Mouse (Mus musculus): Measurements from ENCODE around the gene Syde2. TPM values are rescaled to one million over a fixed set of nuclear protein-coding genes. Genes with fewer than 3 reads are reported as not detected.

Gene Syde2
- polyA plus RNA-seq, 2 experiments = 0.69 to 0.79 TPM

- 8% methylated on average over 5 of the region's 5 CpGs for WGBS (ENCODE audit: insufficient replicate concordance)
- Histone ChIP-seq H3K27me3 (ENCODE audit: control insufficient read depth, insufficient read depth, low read length) (no peaks in the 10 kb centered on the region), H3K9me3 (ENCODE audit: control insufficient read depth, low read length) (no peaks in the 10 kb centered on the region), H3K4me3 (ENCODE audit: insufficient read depth in 1 of 2, low read depth in 2 of 2, low read length in 2 of 2) (no peak overlapping the region), H3K36me3 (replicated peaks; ENCODE audit: control insufficient read depth, insufficient read depth, low read depth) (no peaks in the 10 kb centered on the region), H3K4me2 (ENCODE audit: low read depth) (no peak overlapping the region), H3K9ac (replicated peaks) (no peak overlapping the region), H3K4me1 (replicated peaks; ENCODE audit: control insufficient read depth in 2 of 2, insufficient read depth in 2 of 2, low read length in 1 of 2) (peaks cover 0 to 15% of the 10 kb centered on the region in 2 experiments; a peak in 2 of 4 replicates), H3K27ac (no peak overlapping the region)
- no peak for DNase-seq (ENCODE audit: low read depth in 3 of 3, low spot score in 3 of 3)
- ATAC-seq (ENCODE audit: insufficient read depth) = no peak
- TF ChIP-seq CTCF (IDR thresholded peaks at IDR 0.05; ENCODE audit: low read depth) (no peak), EP300 (IDR thresholded peaks at IDR 0.05; ENCODE audit: low read depth) (no peak)
These were observed 42.7 kb downstream of the Syde2 start for GRCm38 (mm10) chr3:146030255-146030836.

GRCm38 (mm10) chr3:146032976-146033375 is 45.3 kb downstream of the Syde2 start:
- Histone ChIP-seq H3K4me1 (replicated peaks; ENCODE audit: control insufficient read depth in 2 of 2, insufficient read depth in 2 of 2, low read length in 1 of 2) (peaks cover 0 to 11% of the 10 kb centered on the region in 2 experiments; a peak in 2 of 4 replicates), H3K27ac (no peak overlapping the region), H3K4me2 (ENCODE audit: low read depth) (no peak overlapping the region), H3K9ac (replicated peaks) (no peak overlapping the region), H3K4me3 (ENCODE audit: insufficient read depth in 1 of 2, low read depth in 2 of 2, low read length in 2 of 2) (no peak overlapping the region), H3K36me3 (replicated peaks; ENCODE audit: control insufficient read depth, insufficient read depth, low read depth) (no peaks in the 10 kb centered on the region), H3K9me3 (ENCODE audit: control insufficient read depth, low read length) (no peaks in the 10 kb centered on the region), H3K27me3 (ENCODE audit: control insufficient read depth, insufficient read depth, low read length) (no peaks in the 10 kb centered on the region)
- no peak for ATAC-seq (ENCODE audit: insufficient read depth)
- TF ChIP-seq CTCF (IDR thresholded peaks at IDR 0.05; ENCODE audit: low read depth) = no peak
- no peak for TF ChIP-seq EP300 (IDR thresholded peaks at IDR 0.05; ENCODE audit: low read depth)
- DNase-seq (ENCODE audit: low read depth in 3 of 3, low spot score in 3 of 3) = no peak
- WGBS (ENCODE audit: insufficient replicate concordance) = 68% methylated on average over 5 of the region's 5 CpGs

GRCm38 (mm10) chr3:146037906-146038305 is 50.2 kb downstream of the Syde2 start:
- WGBS (ENCODE audit: insufficient replicate concordance) = 59% methylated on average over 15 of the region's 15 CpGs
- TF ChIP-seq EP300 (IDR thresholded peaks at IDR 0.05; ENCODE audit: low read depth) (no peak), CTCF (IDR thresholded peaks at IDR 0.05; ENCODE audit: low read depth) (no peak)
- Histone ChIP-seq H3K9me3 (ENCODE audit: control insufficient read depth, low read length) (no peaks in the 10 kb centered on the region), H3K27me3 (ENCODE audit: control insufficient read depth, insufficient read depth, low read length) (no peaks in the 10 kb centered on the region), H3K4me3 (ENCODE audit: insufficient read depth in 1 of 2, low read depth in 2 of 2, low read length in 2 of 2) (no peak overlapping the region), H3K9ac (replicated peaks) (no peak overlapping the region), H3K27ac (no peak overlapping the region), H3K4me2 (ENCODE audit: low read depth) (peak overlapping the region; percentile 18; the same call in 1 of the 2 replicates), H3K36me3 (replicated peaks; ENCODE audit: control insufficient read depth, insufficient read depth, low read depth) (no peaks in the 10 kb centered on the region), H3K4me1 (replicated peaks; ENCODE audit: control insufficient read depth in 2 of 2, insufficient read depth in 2 of 2, low read length in 1 of 2) (peaks cover 0 to 2% of the 10 kb centered on the region in 2 experiments; a peak in 1 of 4 replicates)
- DNase-seq (ENCODE audit: low read depth in 3 of 3, low spot score in 3 of 3) = no peak
- peak; percentile 56 for ATAC-seq (ENCODE audit: insufficient read depth)

GRCm38 (mm10) chr3:146039132-146039903 is 51.6 kb downstream of the Syde2 start:
- Histone ChIP-seq H3K9ac (replicated peaks) (no peak overlapping the region), H3K36me3 (replicated peaks; ENCODE audit: control insufficient read depth, insufficient read depth, low read depth) (no peaks in the 10 kb centered on the region), H3K4me3 (ENCODE audit: insufficient read depth in 1 of 2, low read depth in 2 of 2, low read length in 2 of 2) (peak overlapping the region in 1 of 2 experiments; percentile 0; a peak in 1 of 4 replicates), H3K4me1 (replicated peaks; ENCODE audit: control insufficient read depth in 2 of 2, insufficient read depth in 2 of 2, low read length in 1 of 2) (peaks cover 0 to 2% of the 10 kb centered on the region in 2 experiments; a peak in 1 of 4 replicates), H3K4me2 (ENCODE audit: low read depth) (peak overlapping the region; percentile 11; the same call in 1 of the 2 replicates), H3K27me3 (ENCODE audit: control insufficient read depth, insufficient read depth, low read length) (no peaks in the 10 kb centered on the region), H3K9me3 (ENCODE audit: control insufficient read depth, low read length) (no peaks in the 10 kb centered on the region), H3K27ac (no peak overlapping the region)
- 40% methylated on average over 12 of the region's 12 CpGs for WGBS (ENCODE audit: insufficient replicate concordance)
- no peak for ATAC-seq (ENCODE audit: insufficient read depth)
- no peak for DNase-seq (ENCODE audit: low read depth in 3 of 3, low spot score in 3 of 3)
- no peak for TF ChIP-seq CTCF (IDR thresholded peaks at IDR 0.05; ENCODE audit: low read depth)
- no peak for TF ChIP-seq EP300 (IDR thresholded peaks at IDR 0.05; ENCODE audit: low read depth)

GRCm38 (mm10) chr3:146041382-146041781 is 53.7 kb downstream of the Syde2 start:
- Histone ChIP-seq H3K4me1 (replicated peaks; ENCODE audit: control insufficient read depth in 2 of 2, insufficient read depth in 2 of 2, low read length in 1 of 2) (peaks cover 0 to 2% of the 10 kb centered on the region in 2 experiments; a peak in 1 of 4 replicates), H3K9ac (replicated peaks) (no peak overlapping the region), H3K4me3 (ENCODE audit: insufficient read depth in 1 of 2, low read depth in 2 of 2, low read length in 2 of 2) (no peak overlapping the region), H3K9me3 (ENCODE audit: control insufficient read depth, low read length) (no peaks in the 10 kb centered on the region), H3K27ac (no peak overlapping the region), H3K36me3 (replicated peaks; ENCODE audit: control insufficient read depth, insufficient read depth, low read depth) (no peaks in the 10 kb centered on the region), H3K27me3 (ENCODE audit: control insufficient read depth, insufficient read depth, low read length) (no peaks in the 10 kb centered on the region), H3K4me2 (ENCODE audit: low read depth) (no peak overlapping the region)
- DNase-seq (ENCODE audit: low read depth in 3 of 3, low spot score in 3 of 3) (no peak), ATAC-seq (ENCODE audit: insufficient read depth) (no peak)
- 74% methylated on average over 11 of the region's 11 CpGs for WGBS (ENCODE audit: insufficient replicate concordance)
- TF ChIP-seq EP300 (IDR thresholded peaks at IDR 0.05; ENCODE audit: low read depth) = no peak
- TF ChIP-seq CTCF (IDR thresholded peaks at IDR 0.05; ENCODE audit: low read depth) = no peak
